Mouse (Mus musculus): ENCODE data around the gene Lsmem1.

Gene Lsmem1

DNA sequence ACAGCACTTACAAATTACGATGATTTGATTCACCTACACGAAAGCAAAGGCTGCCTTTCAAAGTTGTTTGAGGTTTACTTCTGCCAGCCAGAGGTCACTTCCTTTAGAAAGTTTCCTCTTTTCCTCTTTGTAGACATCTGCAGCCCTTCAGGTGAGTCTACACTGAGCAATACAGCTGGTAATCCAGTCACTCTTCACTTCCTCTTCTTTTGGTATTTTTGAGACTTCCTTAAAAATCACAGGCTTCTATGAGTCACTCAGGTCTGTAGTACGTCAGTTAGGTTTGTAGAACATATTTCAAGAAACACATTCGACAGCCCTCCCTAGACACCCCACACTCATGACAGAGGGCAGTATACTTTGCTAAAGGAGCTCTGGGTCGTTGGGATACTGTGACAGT is 58.6 kb downstream of the Lsmem1 start:
- no peak for DNase-seq (ENCODE audit: low read depth, low spot score)

GRCm38 (mm10) chr12:40139484-40140245 is 59.6 kb downstream of the Lsmem1 start:
- DNase-seq (ENCODE audit: low read depth, low spot score), result no peak

DNA sequence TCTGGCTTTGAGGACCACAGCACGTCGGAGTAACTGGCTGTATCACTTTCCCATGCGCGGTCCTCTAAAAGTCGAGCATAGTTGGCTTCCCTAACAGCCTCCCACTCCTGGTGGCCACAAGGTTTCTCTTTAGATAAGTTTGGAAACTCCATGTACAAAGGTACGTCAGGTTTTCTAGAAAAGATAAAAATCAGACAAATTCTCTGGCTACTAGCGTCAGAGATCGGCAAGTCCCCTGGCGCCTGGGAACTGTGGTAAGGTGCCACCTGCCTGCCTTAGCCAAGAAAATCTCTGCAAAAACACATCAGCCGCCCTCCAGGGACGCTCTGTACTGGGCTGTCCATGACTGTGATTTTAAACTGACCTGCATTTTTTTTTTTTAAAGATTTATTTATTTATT is 64.8 kb downstream of the Lsmem1 start:
- peak; percentile 15 for DNase-seq (ENCODE audit: low read depth, low spot score)

- peak; percentile 33 for DNase-seq (ENCODE audit: low read depth, low spot score)
These were observed 65.6 kb downstream of the Lsmem1 start, which contains the start of gene Scin for GRCm38 (mm10) chr12:40133573-40134271. Gene Scin (minus strand): TSS chr12:40134228.

DNA sequence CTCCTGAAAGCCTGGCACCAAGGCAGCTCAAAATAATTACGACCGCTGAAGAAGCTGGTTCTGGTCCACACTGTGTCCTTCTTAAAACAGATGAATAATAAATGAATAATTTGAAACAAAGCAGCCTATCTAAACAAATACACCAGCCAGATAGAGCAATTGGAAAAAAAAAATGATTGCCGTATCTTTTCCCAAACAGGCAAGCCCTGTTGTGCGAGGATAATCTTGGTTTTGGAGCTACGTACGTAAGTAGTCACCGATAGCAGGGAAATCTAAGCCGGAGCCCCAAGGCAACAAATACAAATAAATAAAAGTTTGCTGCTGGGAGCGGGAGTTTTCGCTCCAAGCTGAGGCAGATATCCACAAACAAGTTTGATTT is 66.1 kb downstream of the Lsmem1 start:
- no peak for DNase-seq (ENCODE audit: low read depth, low spot score)
